Mouse (Mus musculus) layer of hippocampus, adult 18-20 months (tissue): Measurements from ENCODE around the gene Chd5. TPM values are rescaled to one million over a fixed set of nuclear protein-coding genes. Genes with fewer than 3 reads are reported as not detected.

Experiments
- DNase-seq, 2 experiments: peaks; one replicate each; pipeline ENCODE4 v3.0.0; 2022; ENCODE audit warnings: low spot score in 2 of 2
- total RNA-seq, 2 experiments: library from RNA; stranded (reverse); gene quantifications; 2 replicates each; pipeline ENCODE4 v1.2.3; 2021

Gene Chd5
- total RNA-seq, 2 experiments from 2014 or later: 129 to 131 TPM

- no peak for DNase-seq
Measured at GRCm38 (mm10) chr4:152351422-152352305, 13.2 kb downstream of the Chd5 start.

GRCm38 (mm10) chr4:152353886-152354637 lies 15.6 kb downstream of the Chd5 start:
- DNase-seq: no peak

DNA sequence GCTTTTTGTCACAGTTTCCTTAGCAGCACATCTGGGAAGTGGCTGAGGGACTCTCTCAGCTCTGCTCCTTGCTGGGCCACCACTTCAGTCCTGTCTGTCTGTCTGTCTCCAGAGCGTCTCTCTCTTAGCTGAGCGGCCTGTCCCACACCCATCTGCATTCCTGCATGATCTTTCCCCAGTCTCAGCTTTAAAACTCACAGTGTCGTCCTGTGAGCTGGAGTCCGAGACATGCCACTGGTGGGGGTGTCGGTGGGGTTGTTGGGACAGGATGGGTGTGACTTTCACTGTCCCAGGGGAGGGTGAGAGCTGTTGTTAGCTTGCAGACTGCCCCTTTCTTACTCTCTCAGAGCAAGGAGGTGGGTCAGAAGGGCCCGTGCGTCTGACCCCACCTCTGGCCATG lies 17.2 kb downstream of the Chd5 start:
- DNase-seq: no peak

- DNase-seq: no peak
Measured at GRCm38 (mm10) chr4:152359700-152360099, 21.2 kb downstream of the Chd5 start.

GRCm38 (mm10) chr4:152360855-152361254 lies 22.4 kb downstream of the Chd5 start:
- no peak for DNase-seq

DNA sequence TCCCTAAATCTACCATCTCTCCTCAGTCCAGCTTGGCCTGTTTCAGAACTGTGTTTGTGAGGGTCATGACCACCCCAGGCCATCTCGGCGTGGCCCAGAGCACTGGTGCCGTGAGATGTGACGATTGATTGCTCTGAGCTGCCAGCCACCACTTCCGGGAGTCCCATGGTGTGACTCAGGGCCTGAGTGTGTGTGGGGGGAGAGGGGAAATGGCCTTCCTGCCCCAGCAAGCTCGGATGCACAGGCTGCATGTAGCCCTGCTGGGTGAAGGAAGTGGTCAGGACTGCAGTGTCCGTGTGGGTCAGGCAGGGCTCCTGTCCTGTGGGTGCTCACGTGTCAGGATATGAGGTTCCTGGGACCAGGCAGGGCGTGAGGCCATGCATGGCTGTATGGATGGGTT lies 23.7 kb downstream of the Chd5 start:
- DNase-seq: no peak

- peak in 1 of 2 experiments; percentile 66 for DNase-seq
Measured at GRCm38 (mm10) chr4:152365228-152365627, 26.8 kb downstream of the Chd5 start.

- no peak for DNase-seq
Measured at GRCm38 (mm10) chr4:152382528-152383252, 44.2 kb downstream of the Chd5 start.

GRCm38 (mm10) chr4:152385644-152386043 lies 47.2 kb downstream of the Chd5 start:
- DNase-seq: no peak

DNA sequence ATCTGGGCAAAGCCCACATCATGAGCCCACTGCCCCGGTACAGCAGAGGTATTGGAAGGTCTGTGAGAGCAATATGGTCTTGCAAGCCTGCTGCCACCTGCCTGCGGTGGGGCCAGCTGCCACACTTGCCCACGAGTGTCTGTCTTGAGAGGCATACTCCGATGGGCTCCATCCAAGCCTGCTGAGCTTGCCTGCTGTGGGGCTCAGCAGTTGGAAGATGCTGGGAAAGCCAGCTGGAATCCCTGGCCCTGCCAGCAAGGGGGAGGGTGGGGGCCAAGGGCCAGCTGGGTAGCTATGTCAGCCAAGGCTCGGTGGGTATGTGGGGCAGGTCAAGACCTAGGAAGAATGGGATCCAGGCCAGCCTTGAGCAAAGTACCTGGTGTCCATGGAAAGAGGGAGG lies 53.7 kb downstream of the Chd5 start:
- peak; percentile 45 to 72 for DNase-seq

- DNase-seq: no peak
Measured at GRCm38 (mm10) chr4:152392627-152393026, 54.2 kb downstream of the Chd5 start.

- DNase-seq: no peak
Measured at GRCm38 (mm10) chr4:152398926-152399325, 60.5 kb downstream of the Chd5 start.

- DNase-seq: peak in 1 of 2 experiments; percentile 75
Measured at GRCm38 (mm10) chr4:152405143-152405542, 66.7 kb downstream of the Chd5 start.

DNA sequence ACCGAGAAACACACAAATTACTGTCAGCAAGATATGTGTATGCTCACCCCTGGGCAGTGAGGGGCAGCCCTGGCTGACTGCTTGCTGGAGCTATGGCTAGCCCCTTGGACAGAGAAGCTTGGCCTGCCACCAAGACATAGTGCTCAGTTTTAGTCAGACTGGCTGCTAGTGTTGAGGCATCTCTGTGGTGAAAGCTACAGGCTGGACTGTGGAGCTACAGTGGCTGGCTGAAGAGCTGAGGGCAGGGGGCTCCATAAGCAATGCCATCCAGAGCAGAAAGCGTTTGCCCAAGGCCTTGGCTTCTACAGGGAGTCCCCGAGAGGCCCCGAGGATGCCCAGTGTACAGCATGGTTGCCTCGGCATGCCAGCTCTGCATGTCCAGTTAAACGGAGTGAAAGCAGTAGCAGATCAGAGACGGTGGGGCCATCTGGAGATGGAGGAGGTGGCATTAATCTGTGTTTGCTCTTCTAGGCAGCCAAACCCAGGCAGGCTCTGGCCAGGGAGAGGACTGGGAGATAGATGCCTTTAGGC lies 67.3 kb downstream of the Chd5 start:
- DNase-seq: no peak

- DNase-seq: no peak
Measured at GRCm38 (mm10) chr4:152406531-152406930, 68.1 kb downstream of the Chd5 start.

- no peak for DNase-seq
Measured at GRCm38 (mm10) chr4:152410961-152411360, 72.5 kb downstream of the Chd5 start.

DNA sequence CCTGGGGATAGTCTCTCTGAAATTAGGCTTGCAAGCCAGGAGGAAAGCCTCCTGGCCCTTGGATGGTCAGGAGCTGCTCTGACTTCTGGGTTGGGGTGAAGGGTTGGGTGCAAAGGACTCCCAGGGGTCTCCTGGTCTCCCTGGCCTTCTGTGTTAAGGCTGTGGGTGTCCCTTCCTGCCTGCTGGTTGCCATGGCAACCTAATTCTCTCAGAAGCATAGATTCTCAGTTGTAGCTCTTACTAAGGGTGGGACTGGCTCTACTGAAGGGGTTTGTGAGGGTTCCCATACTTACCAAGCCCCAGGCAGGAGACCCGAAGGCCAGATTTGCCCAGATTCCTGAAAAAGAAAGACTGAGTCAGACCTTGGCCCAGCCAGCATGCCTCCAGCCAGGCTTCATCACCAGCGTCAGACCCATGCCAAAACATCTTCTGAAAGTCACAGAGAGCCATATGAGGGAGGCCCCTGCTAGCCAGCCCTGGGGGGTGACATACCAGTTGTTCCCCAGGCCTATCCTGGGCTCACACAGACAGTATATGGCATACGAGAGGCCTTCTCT lies 74.2 kb downstream of the Chd5 start:
- DNase-seq: no peak

DNA sequence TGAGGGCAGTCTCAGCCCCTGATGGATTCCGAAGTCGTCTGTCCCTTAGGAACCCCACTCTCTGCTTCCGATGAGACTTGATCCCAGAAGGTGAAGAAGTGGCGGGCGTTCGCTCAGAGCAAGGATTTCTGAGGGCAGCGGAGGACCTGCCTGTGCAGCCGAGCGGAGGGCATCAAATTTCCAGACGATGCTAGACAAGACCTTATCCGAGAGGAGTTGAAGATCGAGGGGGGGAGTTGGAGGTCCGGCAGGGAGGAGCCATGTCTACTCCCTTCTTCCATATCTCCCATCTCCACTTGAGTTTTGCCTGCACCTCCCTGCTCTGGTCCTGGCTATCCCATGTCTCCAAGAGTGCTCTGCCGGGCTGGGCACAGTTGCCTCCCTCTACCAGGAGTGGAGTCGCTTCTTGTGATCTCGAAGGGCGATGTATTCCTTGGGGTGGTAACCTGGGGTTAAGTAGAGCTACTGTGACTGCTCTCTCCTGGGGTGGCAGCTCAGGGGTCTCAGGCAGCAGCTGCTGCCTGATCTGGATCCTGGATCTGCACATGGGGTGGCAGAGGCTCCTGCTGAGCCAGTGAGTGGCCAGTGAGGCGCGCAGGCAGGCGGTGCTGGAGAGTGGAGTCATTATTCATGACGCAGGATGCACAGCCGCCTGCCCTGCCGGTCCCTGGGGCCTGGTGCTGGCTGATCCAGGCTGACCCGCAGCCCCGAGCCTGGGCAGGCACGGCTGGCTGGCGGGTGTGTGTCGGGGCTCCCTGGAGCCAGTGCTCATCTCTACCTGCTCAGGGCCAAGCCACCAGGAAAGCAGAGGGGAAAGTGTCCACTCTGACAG lies 80.0 kb downstream of the Chd5 start:
- DNase-seq: no peak

- no peak for DNase-seq
Measured at GRCm38 (mm10) chr4:152423576-152423975, 85.1 kb downstream of the Chd5 start.

GRCm38 (mm10) chr4:152424341-152424740 lies 85.9 kb downstream of the Chd5 start:
- no peak for DNase-seq
